Mouse (Mus musculus) fat pad, adult 2 months (tissue): ENCODE results near the gene Cenpb.
"Not testable (repeated sequence)": the region's sequence is repeated elsewhere in the genome, so short reads cannot be mapped to it uniquely, and the experiment has no call there.

Experiments used
- DNase-seq: peaks from one replicate; pipeline ENCODE4 v3.0.0-alpha.2; 2011; ENCODE audit warnings: low read depth, low spot score; ENCODE audit errors: extremely low read depth

The Cenpb gene

DNA sequence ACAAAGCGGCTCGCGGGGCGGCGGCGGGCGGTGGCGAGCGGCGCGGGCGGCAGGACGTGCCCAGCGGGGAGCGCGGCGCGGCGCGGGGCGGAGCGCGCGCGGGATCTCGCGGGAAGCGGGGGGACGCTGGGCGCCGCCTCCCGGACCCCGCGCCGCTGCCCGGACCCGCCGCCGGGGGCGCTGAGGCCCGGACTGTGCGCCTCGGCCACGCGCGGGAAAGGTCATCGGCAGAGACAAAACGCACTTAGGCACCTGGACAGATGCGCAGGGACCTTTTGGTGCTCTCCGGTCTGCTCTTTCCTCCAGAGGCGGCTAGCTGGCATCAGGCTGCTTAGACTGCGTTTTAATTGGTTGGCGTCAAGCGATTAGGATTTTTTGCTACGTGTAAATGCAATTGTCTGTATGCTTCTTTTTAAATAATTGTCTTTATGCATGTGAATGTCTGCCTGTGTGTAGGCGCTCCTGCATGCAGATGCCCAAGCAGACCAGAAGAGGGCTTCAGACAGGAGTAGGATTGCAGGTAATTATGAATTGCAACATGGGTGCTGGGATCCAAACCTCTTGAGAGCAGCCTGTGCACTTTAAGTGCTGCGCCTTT is at the start of gene Cenpb:
Gene Cenpb, minus strand, starts transcription at position 78 of the 598 bp plus-strand sequence.
- DNase-seq = no peak

DNA sequence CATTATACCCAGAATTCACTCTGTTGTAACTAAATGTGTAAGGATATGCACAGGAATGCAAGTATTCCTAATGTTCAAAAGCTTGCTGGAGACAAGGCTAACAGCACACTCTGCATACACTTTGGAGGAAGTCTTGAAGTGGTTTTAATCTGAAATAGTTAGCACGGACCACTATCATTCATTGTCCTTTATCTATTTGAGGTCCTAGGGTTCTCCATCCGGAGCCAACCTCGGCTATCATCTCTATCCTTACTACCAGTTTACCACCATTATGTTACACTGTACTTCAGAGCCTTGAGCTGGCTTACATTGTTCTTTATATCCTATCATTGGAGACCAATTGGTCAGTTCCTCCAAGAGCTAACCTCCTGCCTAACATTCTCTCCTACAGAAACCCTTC is 47.4 kb upstream of the Cenpb start:
- DNase-seq = no peak

DNA sequence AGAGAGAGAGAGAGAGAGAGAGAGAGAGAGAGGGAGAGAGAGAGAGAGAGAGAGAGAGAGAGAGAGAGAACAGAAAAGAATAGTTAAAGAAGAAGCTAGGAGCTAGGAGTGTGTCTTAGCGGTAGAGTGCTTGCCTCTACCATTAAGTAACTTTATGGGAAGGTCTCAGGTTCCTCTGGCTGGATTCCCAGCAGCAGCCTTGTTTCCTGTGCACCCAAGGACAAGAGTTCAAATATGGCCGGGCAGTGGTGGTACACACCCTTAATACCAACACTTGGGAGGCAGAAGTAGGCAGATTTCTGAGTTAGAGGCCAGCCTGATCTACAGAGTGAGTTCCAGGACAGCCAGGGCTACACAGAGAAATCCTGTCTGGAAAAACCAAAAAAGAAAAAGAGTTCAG is 46.8 kb upstream of the Cenpb start:
- not testable (repeated sequence) for DNase-seq

DNA sequence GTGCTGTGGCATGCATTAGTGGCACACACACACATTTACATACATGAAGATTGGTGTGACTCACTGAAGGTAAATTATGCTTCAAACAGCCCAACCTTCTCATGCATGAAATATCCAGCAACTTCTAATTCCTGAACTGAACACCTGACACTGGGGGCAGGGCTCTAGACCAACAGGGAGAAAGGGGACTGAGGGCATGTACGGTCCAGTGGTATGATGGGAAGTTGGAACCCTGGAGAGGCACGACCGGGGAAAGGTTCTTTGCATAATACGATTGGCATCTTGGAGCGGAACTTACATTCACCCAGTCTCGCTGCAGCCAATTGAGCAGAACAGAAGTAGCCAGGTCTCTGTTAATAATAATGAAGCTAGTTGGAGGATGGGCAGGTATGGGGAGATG is 45.3 kb upstream of the Cenpb start:
- DNase-seq = no peak

DNA sequence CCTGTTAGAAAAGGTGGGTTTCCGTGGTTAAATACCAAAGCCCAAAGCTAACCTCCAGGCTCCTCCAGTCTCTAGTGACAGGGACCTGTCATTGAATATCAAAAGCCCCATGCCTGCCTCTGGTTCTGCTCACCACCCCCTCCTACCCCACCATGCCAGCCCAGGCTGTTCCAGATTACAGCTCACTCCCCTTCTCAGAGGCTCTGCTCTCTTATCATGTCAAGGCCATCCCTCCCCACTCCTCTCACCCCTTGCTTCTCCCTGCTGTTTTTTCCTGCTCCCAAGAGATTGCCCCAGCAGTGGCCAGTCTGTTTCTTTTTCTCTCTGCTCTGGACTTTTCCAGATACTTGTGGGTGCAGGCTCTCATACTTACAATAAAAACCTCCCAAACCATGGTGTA is 43.7 kb upstream of the Cenpb start:
- DNase-seq = no peak

DNA sequence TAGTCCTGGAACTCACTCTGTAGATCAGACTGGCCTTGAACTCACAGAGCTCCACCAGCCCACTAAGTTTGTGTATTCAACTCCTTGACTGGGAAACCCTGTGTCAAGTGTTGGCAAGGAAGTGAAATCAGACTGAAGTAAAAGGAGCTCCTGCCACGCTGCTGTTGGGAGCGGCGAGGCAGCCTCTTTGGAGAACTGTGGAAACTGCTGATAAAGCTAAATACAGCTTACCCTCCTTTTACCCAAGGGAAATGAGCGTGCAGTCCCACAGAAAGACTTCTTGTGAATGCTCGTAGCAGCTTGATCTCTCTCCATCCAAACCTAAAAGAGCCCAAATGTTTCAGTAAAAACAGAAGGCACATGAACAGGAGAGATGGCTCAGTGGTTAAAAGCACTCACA is 42.7 kb upstream of the Cenpb start:
- no peak for DNase-seq

DNA sequence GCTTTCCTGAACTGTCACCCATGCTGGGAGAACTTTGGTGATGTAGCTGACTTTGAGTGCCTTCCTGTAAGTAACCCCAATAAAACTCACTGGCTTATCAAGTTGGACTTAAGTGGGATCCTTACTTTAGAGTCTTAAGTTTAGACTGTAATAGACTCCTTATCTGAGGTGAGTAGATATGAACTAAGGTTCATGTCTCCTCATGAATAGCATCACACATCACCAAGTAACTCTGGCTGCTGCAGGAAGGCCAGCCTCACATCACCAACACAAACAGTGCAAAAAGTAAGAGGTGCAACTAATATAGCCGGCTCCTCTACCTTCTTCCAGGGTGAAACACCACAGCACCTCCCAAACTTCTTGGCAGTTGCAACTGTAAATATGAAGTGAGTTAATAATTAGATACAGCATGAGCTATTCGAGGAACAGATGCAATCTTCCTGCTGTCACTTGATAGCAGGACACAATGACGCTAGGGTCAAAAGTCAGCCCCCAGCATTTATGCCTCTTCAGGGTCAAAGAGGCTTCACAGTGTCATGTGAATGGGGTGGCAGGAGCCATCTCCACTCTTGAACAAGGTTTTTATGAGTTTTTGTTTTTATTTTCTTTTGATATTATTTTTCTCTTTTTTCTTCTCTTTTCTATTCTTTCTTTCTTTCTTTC is 42.1 kb upstream of the Cenpb start:
- no peak for DNase-seq

DNA sequence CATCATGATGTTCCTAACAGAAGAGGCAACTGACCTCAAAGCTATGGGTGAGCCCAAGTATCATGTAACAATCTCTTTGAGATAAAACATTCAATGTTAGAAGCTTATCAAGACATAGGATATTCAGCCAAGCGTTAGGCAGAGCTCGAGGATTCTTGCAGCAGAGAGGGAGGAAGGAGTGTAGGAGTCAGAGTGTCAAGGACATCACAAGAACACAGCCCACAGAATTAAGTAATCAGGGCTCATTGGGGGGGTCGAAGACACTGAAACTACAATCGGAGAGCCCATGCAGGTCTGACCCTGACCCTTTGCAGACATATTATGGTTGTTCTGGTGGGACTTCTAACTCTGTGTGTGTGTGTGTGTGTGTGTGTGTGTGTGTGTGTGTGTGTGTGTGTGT is 40.2 kb upstream of the Cenpb start:
- no peak for DNase-seq

DNA sequence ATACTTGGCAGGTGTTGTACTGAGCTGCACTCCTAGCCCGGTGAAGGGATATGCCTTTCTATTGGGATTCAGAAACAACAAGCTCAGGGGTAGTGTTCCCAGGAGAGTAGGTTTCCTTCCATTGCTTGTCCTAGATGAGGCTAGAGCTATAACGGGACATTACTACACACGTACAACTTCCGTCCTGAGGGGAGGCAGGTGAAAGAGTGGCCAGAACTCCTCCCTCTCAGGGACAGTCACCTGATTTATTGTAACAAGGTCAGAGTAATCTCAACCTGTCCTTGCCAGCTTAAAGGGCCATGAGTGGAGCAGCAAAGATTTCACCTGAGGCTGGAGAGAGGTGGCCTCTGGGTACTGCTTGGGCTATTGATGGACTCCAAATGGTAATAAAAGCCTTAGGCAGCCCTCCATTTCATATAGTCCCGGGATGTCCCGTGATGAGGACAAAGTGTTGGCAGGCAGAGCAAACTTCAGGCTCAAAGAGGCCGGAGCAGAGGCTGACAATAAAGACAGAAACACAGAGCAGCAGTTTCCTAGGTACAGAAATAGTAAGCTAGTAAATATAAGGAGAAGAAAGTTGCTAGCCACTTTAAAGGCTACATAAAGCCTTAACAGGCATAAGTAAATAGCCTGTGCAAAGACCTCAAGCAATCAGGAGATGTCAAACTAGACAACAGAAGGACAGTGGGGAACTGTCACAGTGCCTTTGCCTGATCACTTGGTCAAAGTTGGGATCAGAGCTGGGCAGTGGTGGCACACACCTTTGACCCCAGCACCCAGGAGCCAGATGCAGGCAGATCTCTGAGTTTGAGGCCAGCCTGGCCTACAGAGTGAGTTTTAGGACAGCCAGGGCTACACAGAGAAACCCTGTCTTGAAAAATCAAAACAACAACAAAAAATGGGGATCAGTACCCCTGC is 36.3 kb upstream of the Cenpb start:
- no peak for DNase-seq

DNA sequence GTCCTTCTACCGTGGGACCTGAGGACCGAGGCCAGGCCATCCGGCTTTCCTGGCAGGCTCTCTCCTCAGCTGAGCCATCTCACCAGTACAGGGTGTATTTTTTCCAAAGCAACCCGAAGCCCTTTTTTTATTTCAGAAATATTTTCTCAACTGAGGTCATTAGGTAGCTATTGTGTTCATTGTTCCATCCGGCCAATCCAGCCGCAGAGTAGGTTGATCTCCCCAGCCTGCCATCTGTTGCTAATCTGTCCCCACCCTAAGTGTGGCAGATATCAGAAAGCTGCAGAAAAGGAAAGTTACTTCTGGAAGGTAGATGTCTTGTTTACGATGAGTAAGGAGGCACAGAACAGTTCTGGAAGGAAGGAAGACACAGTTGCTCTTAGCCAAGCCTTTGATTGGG is 33.9 kb upstream of the Cenpb start:
- no peak for DNase-seq

DNA sequence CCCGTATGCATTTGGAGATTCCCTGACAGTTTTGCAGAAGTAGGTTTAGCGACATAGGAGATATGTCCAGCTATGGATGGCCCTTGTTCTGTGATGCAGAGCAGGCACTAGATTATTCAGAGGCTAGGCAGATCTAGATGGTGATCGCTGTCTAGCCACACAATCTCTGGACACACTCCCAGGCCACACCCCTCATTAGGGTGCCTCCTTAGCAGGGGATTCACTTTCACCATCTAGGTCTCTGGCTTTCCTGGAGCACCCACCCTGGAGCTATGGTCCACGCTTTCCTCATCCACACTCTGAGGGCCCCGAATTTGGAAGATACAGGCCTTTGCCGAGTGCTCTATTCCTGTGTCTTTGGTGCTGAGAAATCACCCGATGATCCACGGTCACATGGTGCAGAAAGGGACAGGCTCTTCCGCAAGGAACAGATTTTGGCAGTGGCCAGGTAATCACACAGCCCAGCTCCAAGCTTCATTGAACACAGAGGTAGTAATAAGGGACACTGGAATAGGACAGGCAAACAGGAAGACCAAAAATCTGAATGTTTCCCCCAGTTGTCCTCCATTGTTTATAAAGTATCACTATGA is 31.3 kb upstream of the Cenpb start:
- no peak for DNase-seq

DNA sequence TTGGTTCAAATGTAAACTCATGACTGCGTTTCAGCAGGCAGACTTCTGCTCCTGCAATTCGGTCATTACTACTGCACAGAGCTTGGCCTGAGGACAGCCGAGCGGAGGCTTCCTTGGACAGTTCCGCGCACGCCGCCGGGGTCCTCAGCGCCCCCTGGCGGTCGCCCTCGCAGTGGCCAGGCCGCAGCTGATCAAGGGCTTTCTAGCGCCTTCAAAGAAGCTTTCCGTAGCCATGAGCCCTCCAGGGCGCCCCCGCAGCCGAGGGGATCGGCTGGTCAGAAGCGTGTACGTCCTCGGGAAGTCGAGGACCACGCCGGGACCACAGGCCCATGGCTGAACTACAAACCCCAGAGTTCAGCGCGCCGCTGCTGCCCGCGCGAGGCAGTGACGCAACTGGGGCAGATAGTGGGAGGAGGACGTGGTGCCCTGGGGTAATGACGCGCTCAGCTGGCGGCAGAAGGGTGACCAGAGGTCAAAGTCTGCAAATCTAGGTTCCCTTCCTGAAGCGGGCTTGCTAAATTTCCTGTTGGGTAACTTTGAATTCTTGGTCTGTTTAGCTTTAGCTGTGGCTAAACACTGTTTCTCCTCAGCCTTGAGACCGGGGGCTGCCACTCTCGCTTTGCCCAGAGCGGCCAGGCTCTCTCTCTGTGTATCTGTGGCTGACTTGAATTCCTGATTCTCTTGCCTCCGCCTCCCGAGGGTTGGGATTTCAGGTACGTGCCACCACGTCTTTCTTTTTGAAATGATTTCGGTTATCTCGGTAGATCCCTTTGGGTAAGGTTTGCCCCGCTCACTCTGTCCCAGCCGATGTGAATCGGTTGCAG is 30.3 kb upstream of the Cenpb start:
- DNase-seq = no peak

DNA sequence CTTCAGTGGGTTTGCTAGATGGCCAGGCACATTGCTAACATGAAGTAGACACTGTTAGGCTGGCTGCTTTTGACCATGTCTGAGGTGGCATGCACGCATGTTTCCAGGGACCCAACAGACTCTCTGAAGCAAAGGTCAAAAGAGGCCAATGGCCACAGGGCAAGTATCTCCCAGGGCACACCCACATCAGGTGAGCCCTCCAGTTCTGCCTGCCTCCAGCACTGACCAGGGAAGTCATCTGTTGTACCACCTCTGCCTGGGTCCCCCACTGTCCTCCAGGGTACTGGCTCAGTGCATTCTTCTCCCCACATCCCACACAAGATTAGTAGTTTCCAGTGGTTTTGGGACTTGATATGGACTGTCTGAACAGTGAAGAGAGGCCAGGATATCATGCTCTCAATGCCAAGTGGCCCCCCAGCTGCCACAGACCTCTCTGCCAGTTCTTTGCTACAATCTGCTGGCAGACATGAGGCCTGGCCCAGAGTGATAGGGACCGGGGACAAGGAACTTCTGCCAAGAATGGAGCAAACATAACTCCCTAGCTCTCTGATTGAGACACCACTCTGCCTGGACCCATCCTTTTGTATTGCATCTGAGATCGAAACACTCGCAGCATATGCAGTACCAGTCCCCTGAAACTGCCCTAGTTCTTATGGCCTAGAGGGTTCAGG is 29.4 kb upstream of the Cenpb start:
- no peak for DNase-seq

DNA sequence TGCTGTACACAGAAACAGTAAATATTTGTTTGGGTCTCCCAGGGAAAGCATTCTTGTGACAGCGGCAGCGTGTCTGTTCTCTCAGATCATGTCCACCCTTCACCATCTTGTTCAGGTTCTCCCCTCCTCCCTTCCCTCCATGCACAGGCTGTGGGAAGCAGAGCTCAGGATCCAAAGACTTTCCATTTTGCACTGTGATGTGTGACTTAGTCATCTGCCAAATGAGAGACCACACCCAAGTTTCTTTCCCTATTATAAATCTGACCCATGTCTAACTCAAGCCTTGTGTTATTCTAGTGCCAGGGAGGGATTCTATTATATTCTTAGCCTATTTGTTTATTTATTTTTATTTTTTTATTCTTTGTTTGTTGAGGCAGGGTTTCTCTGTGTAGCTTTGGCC is 28.5 kb upstream of the Cenpb start:
- DNase-seq = no peak

DNA sequence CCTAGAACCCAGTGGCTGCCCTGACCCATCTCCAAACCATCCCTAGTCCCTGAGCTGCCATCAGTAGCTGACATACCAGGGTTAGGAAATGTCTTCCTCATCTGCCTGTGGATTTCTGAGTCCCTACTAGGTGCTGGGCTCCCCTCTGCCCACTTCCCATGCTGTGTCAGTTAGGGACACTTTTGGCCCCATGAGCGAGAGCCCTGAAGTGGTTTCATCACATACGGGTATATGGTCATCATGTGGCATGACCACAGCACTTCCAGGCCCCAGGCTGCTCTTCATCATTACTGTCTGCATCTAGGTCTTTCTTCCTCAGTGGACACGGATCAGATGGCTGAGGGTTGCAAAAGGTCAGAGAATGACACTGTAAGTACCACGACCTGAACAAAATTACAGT is 26.9 kb upstream of the Cenpb start, which contains the start of gene Ap5s1:
Gene Ap5s1, plus strand, starts transcription at position 301 of the 400 bp plus-strand sequence.
- DNase-seq = no peak

DNA sequence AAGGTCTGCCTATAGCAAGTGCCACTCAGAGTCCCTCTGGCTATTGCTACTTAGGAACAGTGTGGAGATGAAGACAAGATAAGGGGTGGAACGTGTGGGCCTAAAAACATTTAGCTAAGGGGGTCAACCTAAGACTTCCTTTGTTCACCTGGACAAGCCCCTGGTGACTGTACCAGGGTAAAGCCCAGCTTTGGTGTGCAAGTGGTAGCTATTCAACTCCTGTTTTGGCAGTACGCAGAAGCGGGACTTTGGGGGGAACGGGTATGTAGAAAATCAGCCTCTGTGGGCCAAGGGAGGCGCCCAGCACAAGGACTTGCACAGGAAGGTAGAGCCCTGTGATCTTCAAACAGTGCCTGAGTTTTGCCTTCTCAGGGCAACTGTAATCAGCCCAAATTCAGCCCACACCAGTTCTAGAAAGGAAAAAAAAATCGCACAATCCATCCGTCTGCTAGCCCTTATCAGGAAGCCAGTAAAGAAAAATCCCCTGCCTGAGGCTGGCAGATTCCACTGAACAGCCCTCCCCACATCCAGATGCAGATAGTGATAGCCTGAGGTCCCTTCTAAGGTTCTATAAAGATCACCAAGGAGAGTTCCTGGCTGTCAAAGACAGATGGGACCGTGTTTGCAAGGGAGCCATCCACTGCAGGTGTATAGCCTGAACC is 25.8 kb upstream of the Cenpb start:
- no peak for DNase-seq

DNA sequence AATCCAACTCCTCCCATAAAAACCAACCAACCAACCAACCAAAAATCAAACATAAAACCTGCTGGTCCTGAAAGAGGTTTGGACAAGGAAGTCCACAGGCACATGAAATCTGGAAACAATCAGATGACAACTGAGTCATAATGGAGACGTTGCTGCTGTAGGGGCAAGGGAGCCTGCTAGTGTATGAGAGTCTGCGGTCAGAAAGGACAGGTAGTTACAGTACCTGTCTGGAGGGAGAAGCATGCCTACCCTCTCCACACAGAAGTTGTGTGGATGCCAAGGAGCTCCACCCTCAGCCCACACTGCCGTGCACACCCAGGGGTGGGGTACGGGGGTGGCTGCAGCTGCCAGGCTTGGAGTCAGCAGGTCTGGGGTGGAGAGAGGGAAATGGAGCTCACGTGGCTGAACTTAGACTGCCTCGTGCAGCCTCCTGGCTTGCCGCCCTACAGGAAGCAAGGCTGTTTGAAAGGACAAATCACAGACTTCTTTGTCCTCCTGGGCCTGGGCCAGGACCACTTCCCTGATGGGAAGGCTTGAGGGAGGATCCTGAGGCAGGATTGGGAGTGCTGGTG is 24.6 kb upstream of the Cenpb start:
- peak; percentile 89 for DNase-seq

DNA sequence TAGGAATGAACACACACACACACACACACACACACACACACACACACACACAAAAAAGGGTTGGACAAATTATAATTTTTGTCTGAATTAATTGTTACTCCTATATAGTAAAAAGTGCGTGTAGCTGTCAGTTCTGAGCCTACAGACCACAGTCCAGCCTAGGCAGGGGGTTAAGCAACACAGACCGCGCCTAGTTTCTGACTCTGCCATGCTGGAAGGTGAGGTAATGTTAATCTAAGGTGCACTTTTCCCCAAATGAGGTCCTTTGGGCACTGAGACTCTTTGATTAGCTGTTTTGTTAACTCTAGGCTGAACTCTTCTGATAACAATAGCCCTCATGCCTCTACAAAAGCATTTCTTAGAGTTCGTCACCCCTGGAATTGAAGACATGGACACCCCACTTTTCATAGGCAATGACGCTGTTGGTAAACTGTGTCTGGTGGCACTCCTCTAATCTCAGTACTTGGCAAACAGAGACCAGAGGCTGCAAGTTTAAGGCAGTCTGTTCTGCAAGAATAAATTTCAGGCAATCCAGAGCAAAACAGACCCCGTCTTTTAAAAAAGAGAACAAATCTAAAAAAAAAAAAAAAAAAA is 24.0 kb upstream of the Cenpb start:
- DNase-seq = no peak

DNA sequence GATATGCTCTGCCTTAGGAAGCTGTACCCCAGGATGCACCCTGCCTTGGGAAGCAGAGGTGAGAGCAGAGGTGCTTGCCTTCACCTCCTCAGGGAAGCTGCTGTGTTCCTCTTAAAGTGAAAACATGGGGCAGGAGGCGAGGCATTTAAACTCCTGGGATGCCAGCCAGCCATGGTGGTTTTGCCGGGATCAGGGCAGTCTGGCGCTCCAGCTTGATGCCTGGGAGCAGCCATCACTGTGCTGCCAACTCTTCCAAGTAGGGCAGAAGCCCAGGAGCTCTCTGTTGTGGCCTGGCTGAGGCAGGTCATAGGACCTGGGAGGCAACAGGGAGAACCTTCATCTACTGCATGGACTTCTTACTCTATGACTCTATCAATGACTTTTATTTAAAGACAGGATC is 21.4 kb upstream of the Cenpb start:
- no peak for DNase-seq
